Mouse (Mus musculus) heart, embryonic 11.5 days (tissue): ENCODE data around the gene Pam. TPM values are rescaled to one million over a fixed set of nuclear protein-coding genes. Genes with fewer than 3 reads are reported as not detected.

Experiments
- ATAC-seq: fragments of 200-750 bp; cut with Nextera tagmentation; replicated peaks from 2 replicates; pipeline ENCODE4 v1.8.0; 2017; ENCODE audit warnings: moderate library complexity; ENCODE audit not compliant: insufficient number of reproducible peaks, low FRiP score, low TSS enrichment
- H3K27ac ChIP-seq: fragments of 300-500 bp; sonication (generic); 2 replicates; pipeline ENCODE4 v1.5.1; 2014; ENCODE audit warnings: mild to moderate bottlenecking, low read depth, low read length
- H3K27me3 ChIP-seq: fragments of 300-500 bp; sonication (generic); 2 replicates; pipeline ENCODE4 v1.6.1; 2014; ENCODE audit warnings: mild to moderate bottlenecking, low read length, mixed read lengths; ENCODE audit not compliant: control insufficient read depth, insufficient read depth
- H3K36me3 ChIP-seq: fragments of 300-500 bp; sonication (generic); 2 replicates; pipeline ENCODE4 v1.6.1; 2014; ENCODE audit warnings: mild to moderate bottlenecking, low read length, moderate library complexity, mixed read lengths; ENCODE audit not compliant: control insufficient read depth, insufficient read depth
- H3K4me1 ChIP-seq: fragments of 300-500 bp; sonication (generic); 2 replicates; pipeline ENCODE4 v1.6.1; 2014; ENCODE audit warnings: low read length; ENCODE audit not compliant: control insufficient read depth, insufficient read depth
- H3K4me2 ChIP-seq: fragments of 300-500 bp; sonication (generic); 2 replicates; pipeline ENCODE4 v1.6.1; 2014; ENCODE audit warnings: mild to moderate bottlenecking, moderate library complexity
- H3K4me3 ChIP-seq: fragments of 300-500 bp; sonication (generic); 2 replicates; pipeline ENCODE4 v1.5.1; 2014; ENCODE audit warnings: low read depth, low read length
- H3K9ac ChIP-seq: fragments of 300-500 bp; sonication (generic); 2 replicates; pipeline ENCODE4 v1.6.1; 2014; ENCODE audit warnings: mild to moderate bottlenecking, low read depth, low read length, moderate library complexity
- H3K9me3 ChIP-seq: fragments of 300-500 bp; sonication (generic); replicated peaks from 2 replicates; pipeline ENCODE4 v1.6.1; 2016; ENCODE audit warnings: low read length; ENCODE audit not compliant: control insufficient read depth
- WGBS: fragments of 180-500 bp; shearing (Covaris S2); extraction: QIAGEN DNeasy Blood & Tissue Kit; methylation state at CpG from one replicate; pipeline ENCODE4 v1.1.7; 2014; ENCODE audit not compliant: insufficient replicate concordance; 5-methylcytosine and 5-hydroxymethylcytosine counted together
- polyA plus RNA-seq: library from polyadenylated mRNA; unstranded; fragments of >200 nt; fragmentation: Nextera tagmentation; extraction: Ambion mirVana; gene quantifications from 2 replicates; pipeline ENCODE4 v1.2.1, GENCODE M21; 2014

Pam gene
- polyA plus RNA-seq, 1 experiment from 2014 or later = 317 TPM

- H3K27ac ChIP-seq = no peak overlapping the region
- H3K4me1 ChIP-seq = no peaks in the 10 kb centered on the region
- H3K4me2 ChIP-seq = no peak overlapping the region
- H3K36me3 ChIP-seq = peaks cover 9% of the 10 kb centered on the region; the same call in 1 of the 2 replicates
- WGBS = 82% methylated on average over 9 of the region's 9 CpGs
- no peaks in the 10 kb centered on the region for H3K9me3 ChIP-seq
- no peak overlapping the region for H3K9ac ChIP-seq
- H3K4me3 ChIP-seq = no peak overlapping the region
- H3K27me3 ChIP-seq = no peaks in the 10 kb centered on the region
- ATAC-seq = no peak
Observed at GRCm38 (mm10) chr1:97887511-97887910, 207.9 kb downstream of the Pam start.

GRCm38 (mm10) chr1:97883498-97883897 is 211.9 kb downstream of the Pam start:
- Histone ChIP-seq H3K27ac (no peak overlapping the region), H3K9me3 (no peaks in the 10 kb centered on the region), H3K4me2 (no peak overlapping the region), H3K36me3 (peaks cover 7% of the 10 kb centered on the region; the same call in 1 of the 2 replicates), H3K9ac (no peak overlapping the region), H3K4me3 (no peak overlapping the region), H3K4me1 (no peaks in the 10 kb centered on the region), H3K27me3 (no peaks in the 10 kb centered on the region)
- WGBS = 85% methylated on average over 7 of the region's 7 CpGs
- ATAC-seq = no peak

GRCm38 (mm10) chr1:97877037-97877436 is 218.4 kb downstream of the Pam start:
- Histone ChIP-seq H3K9me3 (no peaks in the 10 kb centered on the region), H3K27me3 (no peaks in the 10 kb centered on the region), H3K9ac (no peak overlapping the region), H3K4me3 (no peak overlapping the region), H3K27ac (no peak overlapping the region), H3K4me2 (no peak overlapping the region), H3K4me1 (no peaks in the 10 kb centered on the region), H3K36me3 (peaks cover 5% of the 10 kb centered on the region; the same call in 1 of the 2 replicates)
- ATAC-seq = no peak

GRCm38 (mm10) chr1:97873490-97874054 is 221.9 kb downstream of the Pam start:
- H3K4me2 ChIP-seq = no peak overlapping the region
- no peak overlapping the region for H3K4me3 ChIP-seq
- no peak; the same call in 1 of the 2 replicates for ATAC-seq
- H3K9ac ChIP-seq = no peak overlapping the region
- H3K36me3 ChIP-seq = peaks cover 5% of the 10 kb centered on the region; the same call in 1 of the 2 replicates
- no peak overlapping the region for H3K27ac ChIP-seq
- H3K4me1 ChIP-seq = no peaks in the 10 kb centered on the region
- no peaks in the 10 kb centered on the region for H3K9me3 ChIP-seq
- H3K27me3 ChIP-seq = no peaks in the 10 kb centered on the region
- WGBS = 77% methylated on average over 2 of the region's 2 CpGs

- no peak for ATAC-seq
- no peak overlapping the region for H3K27ac ChIP-seq
- H3K27me3 ChIP-seq = no peaks in the 10 kb centered on the region
- H3K4me2 ChIP-seq = no peak overlapping the region
- WGBS = 73% methylated on average over 5 of the region's 5 CpGs
- H3K9me3 ChIP-seq = no peaks in the 10 kb centered on the region
- H3K36me3 ChIP-seq = peaks cover 5% of the 10 kb centered on the region; the same call in 1 of the 2 replicates
- H3K4me3 ChIP-seq = no peak overlapping the region
- H3K9ac ChIP-seq = no peak overlapping the region
- H3K4me1 ChIP-seq = no peaks in the 10 kb centered on the region
Observed at GRCm38 (mm10) chr1:97872493-97872892, 223.0 kb downstream of the Pam start.

- no peak overlapping the region for H3K9ac ChIP-seq
- 72% methylated on average over 2 of the region's 2 CpGs for WGBS
- H3K9me3 ChIP-seq = no peaks in the 10 kb centered on the region
- ATAC-seq = no peak
- no peak overlapping the region for H3K4me2 ChIP-seq
- H3K36me3 ChIP-seq = peaks cover 5% of the 10 kb centered on the region; the same call in 1 of the 2 replicates
- H3K27me3 ChIP-seq = no peaks in the 10 kb centered on the region
- no peak overlapping the region for H3K4me3 ChIP-seq
- H3K27ac ChIP-seq = no peak overlapping the region
- H3K4me1 ChIP-seq = no peaks in the 10 kb centered on the region
Observed at GRCm38 (mm10) chr1:97872072-97872471, 223.4 kb downstream of the Pam start.

GRCm38 (mm10) chr1:97864135-97864534 is 231.3 kb downstream of the Pam start:
- no peaks in the 10 kb centered on the region for H3K36me3 ChIP-seq
- 92% methylated on average over 7 of the region's 7 CpGs for WGBS

GRCm38 (mm10) chr1:97863140-97863539 is 232.3 kb downstream of the Pam start:
- 87% methylated on average over 9 of the region's 9 CpGs for WGBS
- no peaks in the 10 kb centered on the region for H3K36me3 ChIP-seq
- H3K9ac ChIP-seq = no peak overlapping the region
- H3K4me2 ChIP-seq = no peak overlapping the region
- H3K27me3 ChIP-seq = no peaks in the 10 kb centered on the region
- no peaks in the 10 kb centered on the region for H3K9me3 ChIP-seq
- no peak for ATAC-seq
- no peak overlapping the region for H3K4me3 ChIP-seq
- H3K27ac ChIP-seq = no peak overlapping the region
- no peaks in the 10 kb centered on the region for H3K4me1 ChIP-seq

More at GRCm38 (mm10) chr1:97864135-97864534, 231.3 kb downstream of the Pam start:
- Histone ChIP-seq H3K27me3 (no peaks in the 10 kb centered on the region), H3K27ac (no peak overlapping the region), H3K4me2 (no peak overlapping the region), H3K9me3 (no peaks in the 10 kb centered on the region), H3K4me3 (no peak overlapping the region), H3K9ac (no peak overlapping the region), H3K4me1 (no peaks in the 10 kb centered on the region)
- ATAC-seq = no peak

- no peak overlapping the region for H3K9ac ChIP-seq
- no peak overlapping the region for H3K27ac ChIP-seq
- H3K4me2 ChIP-seq = no peak overlapping the region
- no peaks in the 10 kb centered on the region for H3K9me3 ChIP-seq
- 79% methylated on average over 5 of the region's 5 CpGs for WGBS
- no peaks in the 10 kb centered on the region for H3K27me3 ChIP-seq
- no peaks in the 10 kb centered on the region for H3K36me3 ChIP-seq
- no peaks in the 10 kb centered on the region for H3K4me1 ChIP-seq
- H3K4me3 ChIP-seq = no peak overlapping the region
- no peak for ATAC-seq
Observed at GRCm38 (mm10) chr1:97862734-97863133, 232.7 kb downstream of the Pam start.
